Mouse (Mus musculus) lung, postnatal 0 days (tissue): ENCODE data around the gene Palm2.

ENCODE experiments used
- CTCF ChIP-seq: IDR thresholded peaks from 2 replicates; pipeline ENCODE4 v1.5.1; 2016; ENCODE audit warnings: antibody characterized with exemption, mild to moderate bottlenecking
- EP300 ChIP-seq: IDR thresholded peaks from 2 replicates; pipeline ENCODE4 v1.6.1; 2016; ENCODE audit warnings: antibody characterized with exemption, mild to moderate bottlenecking, control low read depth

DNA sequence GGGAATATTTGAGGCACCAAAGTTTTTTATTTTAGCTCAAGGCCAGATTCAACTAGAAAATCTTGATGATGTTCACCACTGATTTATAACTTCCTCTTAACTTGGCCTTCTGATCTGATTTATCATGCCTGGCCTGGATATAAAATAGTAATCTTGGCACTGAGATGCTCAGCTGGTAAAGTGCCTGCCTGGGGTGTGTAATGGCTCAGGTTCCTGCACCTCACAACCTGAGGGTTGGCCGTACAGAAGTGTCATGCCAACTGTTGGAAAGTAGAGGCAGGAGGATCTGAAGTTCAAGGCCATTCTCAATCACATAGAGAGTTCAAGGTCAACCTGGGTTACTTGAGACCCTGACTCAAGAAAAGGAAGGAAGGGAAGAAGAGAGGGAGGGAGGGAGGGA is 191.3 kb downstream of the Palm2 start:
- TF ChIP-seq CTCF (no peak), EP300 (no peak)
